Mouse (Mus musculus) liver, embryonic 14.5 days (tissue): ENCODE measurements around the gene L3mbtl1. TPM values are rescaled to one million over a fixed set of nuclear protein-coding genes. Genes with fewer than 3 reads are reported as not detected.

Experiments
- ATAC-seq: fragments of 200-750 bp; cut with Nextera tagmentation; 2 replicates; pipeline ENCODE4 v1.8.0; 2017; ENCODE audit warnings: moderate number of reproducible peaks, mild to moderate bottlenecking, moderate library complexity; ENCODE audit not compliant: insufficient read depth
- DNase-seq, 3 experiments: peaks; one replicate each; pipeline ENCODE4 v3.0.0-alpha.2; 2012 to 2013; ENCODE audit warnings: low read depth in 3 of 3, low spot score in 3 of 3
- H3K27ac ChIP-seq: fragments of 300-500 bp; sonication (generic); 2 replicates; pipeline ENCODE4 v1.5.1; 2014; ENCODE audit warnings: moderate library complexity, mild to moderate bottlenecking, control low read depth, inconsistent platforms
- H3K27me3 ChIP-seq: fragments of 300-500 bp; sonication (generic); 2 replicates; pipeline ENCODE4 v1.6.1; 2014; ENCODE audit warnings: mild to moderate bottlenecking, low read length, moderate library complexity; ENCODE audit not compliant: control insufficient read depth, insufficient read depth
- H3K36me3 ChIP-seq: fragments of 300-500 bp; sonication (generic); replicated peaks from 2 replicates; pipeline ENCODE4 v1.6.1; 2014; ENCODE audit warnings: low read depth; ENCODE audit not compliant: control insufficient read depth, insufficient read depth
- H3K4me1 ChIP-seq, 2 experiments: fragments of 200-500 bp in 1 of 2; fragments of 300-500 bp in 1 of 2; sonication (generic) in 1 of 2; replicated peaks; 2 replicates each; pipeline ENCODE4 v1.6.1; 2012 to 2014; ENCODE audit warnings: antibody characterized with exemption in 1 of 2, inconsistent platforms in 1 of 2, low read length in 1 of 2; ENCODE audit not compliant: control insufficient read depth in 2 of 2, insufficient read depth in 2 of 2
- H3K4me2 ChIP-seq: fragments of 300-500 bp; sonication (generic); 2 replicates; pipeline ENCODE4 v1.6.1; 2014; ENCODE audit warnings: low read depth, mild to moderate bottlenecking, control low read depth, moderate library complexity
- H3K4me3 ChIP-seq, 2 experiments: fragments of 200-500 bp in 1 of 2; fragments of 300-500 bp in 1 of 2; sonication (generic) in 1 of 2; 2 replicates each; pipeline ENCODE4 v1.5.1; 2012 to 2014; ENCODE audit warnings: low read depth in 2 of 2, low read length in 2 of 2, mild to moderate bottlenecking in 2 of 2, control low read depth in 1 of 2, inconsistent platforms in 1 of 2, moderate library complexity in 1 of 2; ENCODE audit not compliant: insufficient read depth in 1 of 2
- H3K9ac ChIP-seq: fragments of 300-500 bp; sonication (generic); replicated peaks from 2 replicates; pipeline ENCODE4 v1.6.1; 2014; ENCODE audit warnings: mild to moderate bottlenecking, control low read depth, moderate library complexity
- H3K9me3 ChIP-seq: fragments of 300-500 bp; sonication (generic); 2 replicates; pipeline ENCODE4 v1.6.1; 2016; ENCODE audit warnings: low read length, mixed read lengths; ENCODE audit not compliant: control insufficient read depth
- CTCF ChIP-seq: IDR thresholded peaks from 2 replicates; pipeline ENCODE4 v1.5.1; 2016; ENCODE audit warnings: antibody characterized with exemption, low read depth, control low read depth
- EP300 ChIP-seq: IDR thresholded peaks from 2 replicates; pipeline ENCODE4 v1.6.1; 2016; ENCODE audit warnings: antibody characterized with exemption, low read depth
- WGBS: fragments of 180-500 bp; shearing (Covaris S2); extraction: QIAGEN DNeasy Blood & Tissue Kit; methylation state at CpG from one replicate; pipeline ENCODE4 v1.1.7; 2014; ENCODE audit not compliant: insufficient replicate concordance; 5-methylcytosine and 5-hydroxymethylcytosine counted together
- polyA plus RNA-seq, 2 experiments: library from polyadenylated mRNA; depleted of rRNA in 1 of 2; stranded (reverse) in 1 of 2; unstranded in 1 of 2; fragments of >200 nt; fragmentation: Nextera tagmentation in 1 of 2; extraction: Ambion mirVana in 1 of 2; gene quantifications; 2 replicates each; pipeline versions ENCODE4 v1.2.1 to v1.2.3; 2012 to 2014

The L3mbtl1 gene
- polyA plus RNA-seq, 2 experiments, result 0.08 TPM; not detected in 1

- Histone ChIP-seq H3K4me1 (peaks cover 0 to 2% of the 10 kb centered on the region in 2 experiments; a peak in 1 of 4 replicates), H3K4me2 (no peak overlapping the region), H3K9ac (no peak overlapping the region), H3K27ac (no peak overlapping the region), H3K27me3 (no peaks in the 10 kb centered on the region), H3K4me3 (no peak overlapping the region), H3K9me3 (no peaks in the 10 kb centered on the region), H3K36me3 (no peaks in the 10 kb centered on the region)
- WGBS, result 65% methylated on average over 11 of the region's 11 CpGs
- no peak for ATAC-seq
- no peak for DNase-seq
- TF ChIP-seq CTCF (no peak), EP300 (no peak)
Measured at GRCm38 (mm10) chr2:162975157-162975775, 32.0 kb downstream of the L3mbtl1 start.

- 58% methylated on average over 4 of the region's 4 CpGs for WGBS
- no peak for DNase-seq
- H3K4me3 ChIP-seq, result no peak overlapping the region
- H3K9ac ChIP-seq, result no peak overlapping the region
- H3K4me1 ChIP-seq, result peaks cover 0 to 2% of the 10 kb centered on the region in 2 experiments; a peak in 1 of 4 replicates
- TF ChIP-seq EP300 (no peak), CTCF (no peak)
- no peaks in the 10 kb centered on the region for H3K27me3 ChIP-seq
- ATAC-seq, result no peak
- no peak overlapping the region for H3K4me2 ChIP-seq
- no peak overlapping the region for H3K27ac ChIP-seq
- H3K36me3 ChIP-seq, result no peaks in the 10 kb centered on the region
- H3K9me3 ChIP-seq, result no peaks in the 10 kb centered on the region
Measured at GRCm38 (mm10) chr2:162976001-162976400, 32.7 kb downstream of the L3mbtl1 start.

- no peak for TF ChIP-seq EP300
- TF ChIP-seq CTCF, result no peak
- H3K4me3 ChIP-seq, result no peak overlapping the region
- H3K4me2 ChIP-seq, result no peak overlapping the region
- H3K9ac ChIP-seq, result no peak overlapping the region
- no peak overlapping the region for H3K27ac ChIP-seq
- DNase-seq (no peak), ATAC-seq (no peak)
- H3K4me1 ChIP-seq, result peaks cover 0 to 10% of the 10 kb centered on the region in 2 experiments; a peak in 2 of 4 replicates
- no peaks in the 10 kb centered on the region for H3K36me3 ChIP-seq
- H3K27me3 ChIP-seq, result no peaks in the 10 kb centered on the region
- 60% methylated on average over 6 of the region's 6 CpGs for WGBS
- no peaks in the 10 kb centered on the region for H3K9me3 ChIP-seq
Measured at GRCm38 (mm10) chr2:162984381-162984780, 41.1 kb downstream of the L3mbtl1 start.

DNA sequence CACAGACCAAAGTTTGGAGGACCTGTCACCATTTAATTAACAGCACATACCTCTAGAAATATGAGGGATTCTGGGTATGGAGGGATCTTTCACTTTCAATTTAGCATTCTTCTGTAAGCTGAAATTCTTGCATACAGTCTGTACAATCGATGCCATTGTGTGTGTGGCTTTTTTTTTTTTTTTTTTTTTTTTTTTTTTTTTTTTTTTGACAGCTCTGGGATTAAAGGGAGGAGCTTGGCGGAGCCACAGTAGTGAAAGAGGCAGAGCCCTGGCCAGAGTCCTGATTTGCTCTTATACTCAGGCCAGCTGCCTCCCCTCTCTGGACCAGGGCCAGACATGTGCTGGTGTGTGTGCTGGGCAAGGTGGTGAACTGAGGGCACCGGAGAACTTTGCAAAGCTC lies 42.7 kb downstream of the L3mbtl1 start:
- DNase-seq, result no peak
- no peak for TF ChIP-seq CTCF
- H3K27ac ChIP-seq, result no peak overlapping the region

DNA sequence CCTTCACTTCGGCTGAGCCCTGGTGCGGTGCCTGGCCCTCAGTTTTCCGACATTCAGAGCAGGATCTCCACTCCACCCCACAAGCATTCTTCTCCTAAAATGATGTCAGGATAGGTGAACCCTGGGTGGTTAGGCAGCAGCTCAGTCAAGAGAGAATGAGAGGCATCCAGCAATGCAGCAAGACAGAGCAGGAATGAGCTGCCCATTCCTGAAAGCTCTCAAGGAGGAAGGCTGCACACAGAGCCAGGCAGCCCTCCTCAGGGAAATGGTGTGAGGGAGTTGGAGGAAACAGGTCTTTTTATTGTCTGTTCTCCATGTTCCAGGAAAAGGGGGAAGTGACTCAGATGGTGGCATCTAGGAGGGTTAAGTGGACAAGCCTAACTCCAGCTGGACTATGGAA lies 43.5 kb downstream of the L3mbtl1 start:
- DNase-seq (no peak), ATAC-seq (no peak)
- H3K4me2 ChIP-seq, result no peak overlapping the region
- no peak overlapping the region for H3K9ac ChIP-seq
- no peak overlapping the region for H3K27ac ChIP-seq
- H3K36me3 ChIP-seq, result no peaks in the 10 kb centered on the region
- H3K27me3 ChIP-seq, result no peaks in the 10 kb centered on the region
- TF ChIP-seq CTCF (no peak), EP300 (no peak)
- peaks cover 0 to 10% of the 10 kb centered on the region in 2 experiments; a peak in 2 of 4 replicates for H3K4me1 ChIP-seq
- whole genome bisulfite sequencing, result 65% methylated on average over 3 of the region's 3 CpGs
- H3K9me3 ChIP-seq, result no peaks in the 10 kb centered on the region
- no peak overlapping the region for H3K4me3 ChIP-seq

More for the DNA sequence above, 42.7 kb downstream of the L3mbtl1 start:
- peaks cover 0 to 10% of the 10 kb centered on the region in 2 experiments; a peak in 2 of 4 replicates for H3K4me1 ChIP-seq
- H3K4me2 ChIP-seq, result no peak overlapping the region
- H3K9ac ChIP-seq, result no peak overlapping the region
- 47% methylated on average over 3 of the region's 3 CpGs for WGBS
- H3K9me3 ChIP-seq, result no peaks in the 10 kb centered on the region
- no peaks in the 10 kb centered on the region for H3K27me3 ChIP-seq
- no peak overlapping the region for H3K4me3 ChIP-seq
- no peaks in the 10 kb centered on the region for H3K36me3 ChIP-seq
- no peak for ATAC-seq
